Mouse (Mus musculus): ENCODE measurements at regions not wholly inside any gene's neighbourhood (a gene's known extent, or its start where the extent isn't known, plus 50 kb on each side); places are given as distances from the start of the nearest gene placed in this dataset.

DNA sequence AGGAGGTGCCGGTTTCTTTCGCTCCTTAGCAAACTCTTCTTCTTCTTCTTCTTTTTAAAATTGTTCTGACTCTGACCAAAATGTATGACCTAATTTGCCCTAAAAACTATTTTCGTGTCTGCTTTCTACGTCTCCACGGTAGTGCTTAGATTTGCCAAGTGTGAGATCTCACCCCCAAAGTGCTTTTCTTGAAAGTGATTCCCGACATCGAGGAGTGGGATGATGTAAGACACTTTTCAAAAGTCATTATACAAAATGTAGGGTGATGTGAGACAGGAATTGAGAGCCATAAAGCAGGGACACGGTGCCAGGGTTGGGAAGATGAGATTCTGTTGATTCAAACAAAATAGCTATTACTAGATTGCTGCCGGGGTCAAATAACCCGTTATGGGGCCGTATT is 139.5 kb downstream of the Enc1 start:
- 80% methylated on average over 11 of the region's 11 CpGs for WGBS
- Histone ChIP-seq H3K4me3 (replicated peaks; ENCODE audit: extremely low read depth, low read depth, low read length) (no peak overlapping the region), H3K4me1 (ENCODE audit: control insufficient read depth, insufficient read depth, low read length) (peaks cover 5% of the 10 kb centered on the region)
- no peak for TF ChIP-seq POLR2A (IDR thresholded peaks at IDR 0.05; ENCODE audit: borderline replicate concordance, extremely low read depth, low read depth, low read length)
- no peak for TF ChIP-seq CTCF (IDR thresholded peaks at IDR 0.05; ENCODE audit: insufficient read depth, low read length)
- DNase-seq, result no peak

DNA sequence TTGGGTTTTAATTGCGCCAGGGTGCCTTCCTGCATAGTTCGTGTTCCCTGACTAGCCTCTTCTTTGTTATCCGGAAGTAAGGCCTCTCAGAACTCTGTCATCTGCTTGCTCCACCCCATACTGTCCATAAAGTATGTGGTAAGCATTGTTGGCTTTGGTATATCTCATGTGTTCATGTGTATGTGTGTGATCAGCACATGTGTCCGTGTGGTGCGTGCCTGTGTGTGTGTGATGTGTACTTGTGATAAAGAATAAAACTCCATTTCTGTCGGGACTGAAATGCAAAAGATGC is 135.3 kb downstream of the Enc1 start:
- no peak for DNase-seq
- peaks cover 3% of the 10 kb centered on the region; the same call in 1 of the 2 replicates for H3K4me1 ChIP-seq (ENCODE audit: control insufficient read depth, insufficient read depth, low read length)
- no peak for TF ChIP-seq CTCF (IDR thresholded peaks at IDR 0.05; ENCODE audit: insufficient read depth, low read length)
- no peak for TF ChIP-seq POLR2A (IDR thresholded peaks at IDR 0.05; ENCODE audit: borderline replicate concordance, extremely low read depth, low read depth, low read length)
- WGBS, result 60% methylated on average over 6 of the region's 6 CpGs
- H3K4me3 ChIP-seq (replicated peaks; ENCODE audit: extremely low read depth, low read depth, low read length), result no peak overlapping the region

DNA sequence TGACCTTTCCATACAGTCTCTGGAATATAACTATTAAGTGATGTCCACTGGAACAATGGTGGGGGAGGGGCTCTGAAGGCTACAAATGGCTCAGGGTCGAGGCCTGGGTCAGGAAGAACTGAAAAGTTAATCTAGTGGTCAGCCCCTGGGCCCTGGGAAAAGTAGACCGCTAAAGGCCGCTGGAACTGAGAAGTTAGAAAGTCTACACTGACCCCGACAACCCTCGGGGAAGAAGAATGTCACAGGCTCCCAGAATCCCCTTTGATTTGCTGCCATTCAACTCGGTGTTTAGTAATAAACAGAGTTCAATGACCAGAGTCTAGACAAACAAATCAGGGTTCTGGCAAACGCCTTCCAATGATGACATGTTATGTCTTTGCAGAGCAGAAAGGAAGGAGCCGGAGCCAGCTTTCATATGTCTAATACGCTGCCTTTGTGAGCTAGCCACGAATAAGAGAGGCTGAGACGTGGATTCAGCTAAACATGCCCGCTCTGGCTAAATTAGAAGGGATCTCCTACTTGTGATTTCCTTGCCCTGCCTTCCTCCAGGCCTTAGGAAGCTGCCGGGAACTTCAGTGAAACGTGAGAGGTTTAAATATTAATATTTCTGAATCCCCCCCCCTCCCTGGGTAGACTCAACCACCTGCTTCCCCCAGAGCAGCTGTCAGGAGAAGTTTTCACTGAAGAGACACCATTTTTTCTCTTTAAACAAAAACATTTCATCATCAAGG is 134.8 kb downstream of the Enc1 start:
- WGBS, result 50% methylated on average over 14 of the region's 14 CpGs
- TF ChIP-seq CTCF (IDR thresholded peaks at IDR 0.05; ENCODE audit: insufficient read depth, low read length) (no peak), POLR2A (IDR thresholded peaks at IDR 0.05; ENCODE audit: borderline replicate concordance, extremely low read depth, low read depth, low read length) (no peak)
- no peak for DNase-seq

DNA sequence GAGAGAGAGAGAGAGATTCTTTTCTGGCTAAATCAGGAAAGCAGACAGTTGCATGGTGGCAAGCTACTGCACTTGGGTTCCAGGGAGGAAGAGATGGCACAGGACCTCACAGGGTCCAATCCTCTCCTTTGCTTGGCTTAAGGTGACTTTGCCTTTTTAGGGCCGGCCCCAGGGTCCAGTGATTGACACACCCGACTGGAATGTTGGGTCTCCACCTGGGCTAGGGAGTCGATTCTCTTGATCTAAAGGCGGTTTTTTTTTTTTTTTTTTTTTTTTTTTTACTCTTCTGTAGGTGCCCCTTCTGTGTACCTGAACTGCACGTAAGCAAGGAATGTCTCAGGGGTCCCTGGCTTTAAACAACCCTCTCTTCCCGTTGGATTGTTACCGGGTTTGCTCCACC is 131.4 kb downstream of the Enc1 start:
- Histone ChIP-seq H3K4me3 (replicated peaks; ENCODE audit: extremely low read depth, low read depth, low read length) (no peak overlapping the region), H3K4me1 (ENCODE audit: control insufficient read depth, insufficient read depth, low read length) (peaks cover 3% of the 10 kb centered on the region; the same call in 1 of the 2 replicates)
- WGBS, result 53% methylated on average over 7 of the region's 7 CpGs
- DNase-seq, result no peak
- no peak for TF ChIP-seq CTCF (IDR thresholded peaks at IDR 0.05; ENCODE audit: insufficient read depth, low read length)
- no peak for TF ChIP-seq POLR2A (IDR thresholded peaks at IDR 0.05; ENCODE audit: borderline replicate concordance, extremely low read depth, low read depth, low read length)

More for the DNA sequence above, 134.8 kb downstream of the Enc1 start:
- Histone ChIP-seq H3K4me1 (ENCODE audit: control insufficient read depth, insufficient read depth, low read length) (peaks cover 3% of the 10 kb centered on the region; the same call in 1 of the 2 replicates), H3K4me3 (replicated peaks; ENCODE audit: extremely low read depth, low read depth, low read length) (no peak overlapping the region)

DNA sequence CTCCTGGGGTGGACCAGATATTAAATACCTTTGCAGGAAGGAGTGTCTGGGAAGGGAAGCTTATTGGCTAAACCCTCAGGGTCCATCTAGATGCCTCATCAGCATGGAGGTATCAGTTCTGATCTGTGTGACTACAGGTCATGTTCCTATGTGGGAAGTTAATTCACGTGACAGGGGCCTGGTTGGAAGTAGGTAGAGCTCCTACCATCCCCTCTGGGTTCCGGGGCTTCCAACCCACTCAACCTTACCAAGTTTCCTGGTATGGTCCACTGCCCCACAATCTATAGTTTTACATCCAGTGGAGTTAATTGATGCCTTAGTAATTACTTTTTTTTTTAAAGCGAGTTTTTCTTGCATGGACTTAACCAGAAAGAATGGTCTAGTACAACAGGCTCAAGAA is 130.3 kb downstream of the Enc1 start:
- 89% methylated on average over 3 of the region's 3 CpGs for WGBS
- TF ChIP-seq POLR2A (IDR thresholded peaks at IDR 0.05; ENCODE audit: borderline replicate concordance, extremely low read depth, low read depth, low read length) (no peak), CTCF (IDR thresholded peaks at IDR 0.05; ENCODE audit: insufficient read depth, low read length) (no peak)
- Histone ChIP-seq H3K4me1 (ENCODE audit: control insufficient read depth, insufficient read depth, low read length) (peaks cover 2% of the 10 kb centered on the region; the same call in 1 of the 2 replicates), H3K4me3 (replicated peaks; ENCODE audit: extremely low read depth, low read depth, low read length) (no peak overlapping the region)
- DNase-seq, result no peak

DNA sequence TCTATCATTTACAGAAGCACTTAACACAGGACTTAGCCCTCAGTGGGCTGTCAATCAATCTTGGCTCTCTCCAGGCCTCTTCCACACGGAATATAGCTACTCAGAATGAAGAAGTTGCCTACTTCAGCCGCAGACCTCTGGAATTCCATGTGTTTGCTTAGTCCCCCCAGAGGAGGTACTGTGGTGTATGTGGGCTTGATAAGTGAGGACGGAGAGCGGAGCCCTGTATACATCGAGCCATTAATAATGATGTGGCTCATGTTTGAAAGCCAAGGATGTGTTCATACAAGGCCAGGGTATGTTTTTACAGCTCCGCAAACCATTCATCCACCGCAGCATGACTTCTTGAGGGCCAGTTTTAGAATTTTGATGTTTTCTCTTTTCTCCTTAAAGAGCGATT is 125.8 kb downstream of the Enc1 start:
- Histone ChIP-seq H3K4me3 (replicated peaks; ENCODE audit: extremely low read depth, low read depth, low read length) (no peak overlapping the region), H3K4me1 (ENCODE audit: control insufficient read depth, insufficient read depth, low read length) (peaks cover 3% of the 10 kb centered on the region)
- DNase-seq, result no peak
- TF ChIP-seq CTCF (IDR thresholded peaks at IDR 0.05; ENCODE audit: insufficient read depth, low read length) (no peak), POLR2A (IDR thresholded peaks at IDR 0.05; ENCODE audit: borderline replicate concordance, extremely low read depth, low read depth, low read length) (no peak)
- WGBS, result 86% methylated on average over 8 of the region's 8 CpGs

DNA sequence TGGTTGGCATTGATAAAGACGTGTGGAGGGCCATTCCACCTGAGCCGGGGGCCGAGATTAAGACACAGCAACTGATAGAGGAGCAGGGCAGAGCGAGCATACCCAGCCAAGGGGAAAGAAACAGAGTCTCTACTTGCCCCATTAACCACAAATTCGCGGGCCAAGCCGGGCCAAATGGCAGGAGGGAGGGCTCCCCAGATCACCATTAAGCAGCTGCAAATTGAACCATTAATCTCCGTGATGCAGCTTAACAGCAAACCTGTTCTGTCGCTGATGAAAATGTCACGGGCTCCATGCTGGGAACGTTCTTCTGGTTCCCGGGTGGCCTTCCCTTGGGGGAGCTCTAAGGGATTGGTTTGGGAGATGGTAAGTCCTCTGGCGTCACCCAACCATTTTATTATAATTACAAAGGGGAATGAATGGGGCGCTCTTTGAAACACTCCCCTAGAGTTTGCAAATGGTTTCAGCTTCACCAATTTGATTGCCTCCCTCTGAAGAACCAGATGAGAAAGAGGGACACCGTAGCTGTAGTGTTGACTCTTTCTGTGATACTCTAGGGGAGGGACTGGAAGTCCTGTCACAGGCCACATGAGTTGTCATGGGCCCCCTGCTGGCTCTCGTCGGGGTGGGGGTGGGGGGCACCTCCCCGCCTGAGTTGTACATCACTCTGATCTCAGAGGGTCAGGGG is 124.8 kb downstream of the Enc1 start:
- peaks cover 3% of the 10 kb centered on the region for H3K4me1 ChIP-seq (ENCODE audit: control insufficient read depth, insufficient read depth, low read length)
- WGBS, result 69% methylated on average over 18 of the region's 18 CpGs
- DNase-seq, result no peak
- no peak overlapping the region for H3K4me3 ChIP-seq (replicated peaks; ENCODE audit: extremely low read depth, low read depth, low read length)
- TF ChIP-seq POLR2A (IDR thresholded peaks at IDR 0.05; ENCODE audit: borderline replicate concordance, extremely low read depth, low read depth, low read length), result no peak
- no peak for TF ChIP-seq CTCF (IDR thresholded peaks at IDR 0.05; ENCODE audit: insufficient read depth, low read length)

DNA sequence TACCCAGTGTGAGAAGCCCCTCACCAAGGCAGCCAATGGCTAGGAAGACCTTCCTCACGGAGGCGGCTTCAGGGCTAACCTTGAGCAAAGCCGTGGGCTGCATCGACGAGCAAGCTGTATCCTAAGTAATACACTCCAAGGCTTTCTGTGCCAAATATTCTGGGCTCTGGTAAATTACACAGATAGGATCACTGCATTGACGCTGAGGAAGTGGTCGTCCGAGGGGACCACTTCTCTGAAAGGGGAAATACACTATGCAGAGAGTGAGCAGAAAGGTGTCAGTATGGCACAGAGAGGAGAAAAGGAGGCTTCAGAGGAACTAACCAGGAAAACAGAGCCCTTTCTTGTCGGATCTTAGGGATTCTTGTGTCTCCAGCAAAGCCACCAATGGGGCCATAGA is 124.1 kb downstream of the Enc1 start:
- 85% methylated on average over 9 of the region's 9 CpGs for WGBS
- Histone ChIP-seq H3K4me3 (replicated peaks; ENCODE audit: extremely low read depth, low read depth, low read length) (no peak overlapping the region), H3K4me1 (ENCODE audit: control insufficient read depth, insufficient read depth, low read length) (peaks cover 3% of the 10 kb centered on the region)
- TF ChIP-seq POLR2A (IDR thresholded peaks at IDR 0.05; ENCODE audit: borderline replicate concordance, extremely low read depth, low read depth, low read length) (no peak), CTCF (IDR thresholded peaks at IDR 0.05; ENCODE audit: insufficient read depth, low read length) (no peak)
- no peak for DNase-seq

DNA sequence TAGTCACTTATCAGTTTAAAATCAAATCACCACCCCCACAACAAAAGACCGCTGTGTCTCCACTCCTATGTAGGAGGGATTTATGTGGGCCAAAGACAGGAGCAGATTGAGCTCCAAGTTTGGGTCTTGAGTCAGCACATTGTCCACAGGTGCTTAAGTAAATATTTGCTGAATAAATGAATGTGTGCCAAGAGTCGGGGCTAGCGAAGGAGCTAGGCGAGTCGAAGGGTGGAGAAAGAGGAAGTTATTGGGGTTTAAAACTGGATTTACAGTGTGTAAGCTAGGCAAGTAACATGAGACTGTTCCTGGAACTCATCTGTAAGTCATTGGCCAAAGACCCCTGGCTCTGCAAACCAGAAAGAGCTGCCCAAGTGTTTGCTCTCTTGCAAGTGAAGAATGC is 122.9 kb downstream of the Enc1 start:
- no peak for DNase-seq
- peaks cover 3% of the 10 kb centered on the region for H3K4me1 ChIP-seq (ENCODE audit: control insufficient read depth, insufficient read depth, low read length)
- TF ChIP-seq POLR2A (IDR thresholded peaks at IDR 0.05; ENCODE audit: borderline replicate concordance, extremely low read depth, low read depth, low read length) (no peak), CTCF (IDR thresholded peaks at IDR 0.05; ENCODE audit: insufficient read depth, low read length) (no peak)
- WGBS, result 38% methylated on average over 5 of the region's 5 CpGs
- H3K4me3 ChIP-seq (replicated peaks; ENCODE audit: extremely low read depth, low read depth, low read length), result no peak overlapping the region

DNA sequence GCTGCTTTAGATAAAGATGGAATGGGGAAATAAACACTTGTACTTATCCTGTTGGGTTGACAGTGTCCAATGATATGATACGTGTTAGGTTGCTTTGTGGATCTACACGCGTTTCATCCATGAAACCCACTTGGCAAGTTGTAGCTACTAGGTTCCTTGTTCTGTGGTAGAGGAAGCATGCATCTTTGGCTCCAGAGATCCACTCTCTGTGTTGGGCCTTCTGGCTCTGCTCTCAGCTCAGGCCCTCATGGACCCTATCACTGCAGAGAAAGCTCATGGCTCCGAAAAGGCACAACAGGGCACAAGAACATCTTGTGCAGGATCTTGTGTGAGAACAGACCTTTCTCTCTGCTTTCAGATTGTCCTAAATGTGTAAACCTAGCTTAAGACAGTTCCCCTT is 122.3 kb downstream of the Enc1 start:
- no peak for TF ChIP-seq CTCF (IDR thresholded peaks at IDR 0.05; ENCODE audit: insufficient read depth, low read length)
- TF ChIP-seq POLR2A (IDR thresholded peaks at IDR 0.05; ENCODE audit: borderline replicate concordance, extremely low read depth, low read depth, low read length), result no peak
- WGBS, result 92% methylated on average over 4 of the region's 4 CpGs
- Histone ChIP-seq H3K4me1 (ENCODE audit: control insufficient read depth, insufficient read depth, low read length) (peaks cover 3% of the 10 kb centered on the region), H3K4me3 (replicated peaks; ENCODE audit: extremely low read depth, low read depth, low read length) (no peak overlapping the region)
- no peak for DNase-seq

All from lung, adult 2 months (tissue).